29 mouse cellular contexts compared by ENCODE assay signal in the genomic region with DNA sequence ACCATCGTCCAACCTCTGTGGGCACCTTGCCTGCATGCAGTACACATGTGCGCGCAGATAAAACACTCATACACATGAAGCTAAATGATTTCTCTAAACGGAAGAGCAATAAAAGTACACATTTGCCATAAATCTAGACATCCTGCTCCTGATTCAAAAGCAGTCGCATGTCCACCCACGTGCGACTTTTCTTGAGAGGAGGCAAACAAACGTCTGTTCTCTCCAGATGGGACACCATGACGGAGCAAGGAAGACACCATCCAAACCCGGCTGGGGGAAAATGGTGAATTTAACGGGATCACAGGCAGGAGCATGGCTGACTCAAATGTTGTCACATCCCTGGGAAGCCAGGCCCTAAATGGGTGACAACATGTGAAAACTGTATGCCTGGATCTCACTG. TPM values are rescaled to one million over a fixed set of nuclear protein-coding genes. Genes with fewer than 3 reads are reported as not detected.
A peak's percentile ranks its signal among the peaks of the same experiment; 100 is the strongest.
DNase-seq lines count a peak whose midpoint lies in the region; ATAC-seq and TF ChIP-seq lines count a peak whose summit lies in the region.
"Had no signal": no experiment of that assay in that cellular context is flagged by ENCODE, and none has a peak within 500 bp of the region (broad histone marks: within the 10 kb centered on the region; RNA-seq: fewer than 3 reads in every experiment).

No protein-coding gene starts in this region.

- H3K4me3 ChIP-seq in left cerebral cortex, adult 2 months = no peak overlapping the region
- H3K4me3 ChIP-seq: forebrain, embryonic 13.5 days; heart, embryonic 10.5 days; limb, embryonic 13.5 days; liver, embryonic 12.5 days had no signal

- ATAC-seq in activated CD4-positive, CD25-positive, alpha-beta regulatory T cell, adult 4 months = no peak
- ATAC-seq: forebrain, embryonic 13.5 days; inflammation-experienced regulatory T-cells, adult 6 months; liver, embryonic 12.5 days; Patski had no signal

- TF ChIP-seq CTCF in left cerebral cortex, adult 2 months (IDR thresholded peaks at IDR 0.05) = no peak

- intact Hi-C loops in left cerebral cortex, adult 2 months (cut with DNase I) = no loop called here
- intact Hi-C loops in left cerebral cortex, postnatal 4 days (cut with DNase I) = loop anchor here (10.0 kb wide), 1 partner anchor 91 kb away; a partner anchor contains a TSS

- DNase-seq in left cerebral cortex, adult 2 months (ENCODE audit: extremely low spot score in 1 of 2, low spot score in 2 of 2) = peak in 1 of 2 experiments; percentile 34
- DNase-seq in left cerebral cortex, postnatal 4 days = no peak
- peak; percentile 38 to 62 for DNase-seq in frontal cortex, postnatal 14 days (ENCODE audit: low spot score in 2 of 2)
- peak; percentile 50 to 53 for DNase-seq in layer of hippocampus, postnatal 36 days
- DNase-seq in telencephalon, adult 2 months (ENCODE audit: low read depth, low spot score) = peak; percentile 72
- DNase-seq in cerebellum, adult 11-12 months = no peak
- DNase-seq: adrenal gland, adult 8-10 months; B cell, adult 2 months; cerebellum, adult 9-10 months; heart, postnatal 4 days; kidney, adult 2 months; kidney, postnatal 10 days; lung, adult 2 months; lung, postnatal 14 days; thymus, postnatal 14 days had no signal

- peak overlapping the region; percentile 19; the same call in 1 of the 2 replicates for H3K27ac ChIP-seq in left cerebral cortex, adult 2 months
- H3K27ac ChIP-seq: forebrain, embryonic 13.5 days; heart, embryonic 10.5 days; hindbrain, embryonic 14.5 days; limb, embryonic 13.5 days; liver, embryonic 12.5 days had no signal

RNA-seq across cellular contexts. Expression of a gene that starts 14.4 kb away (rescaled TPM):
- 10 to 100 TPM; 22.4 to 28.2 TPM for total RNA-seq in left cerebral cortex, adult 2 months (2021)
- total RNA-seq in left cerebral cortex, postnatal 4 days (2021) = 10 to 100 TPM; 65.2 to 69.2 TPM
- total RNA-seq in layer of hippocampus, postnatal 36 days (2021) = 10 to 100 TPM; 20.7 to 32.2 TPM
- 100 to 1,000 TPM; 276 to 326 TPM for polyA plus RNA-seq in activated CD4-positive, CD25-positive, alpha-beta regulatory T cell, adult 4 months (2017; shearing (Covaris generic))

RNA-seq across cellular contexts. Expression of a gene that starts 18.4 kb away (rescaled TPM):
- 1 to 10 TPM; 1.7 to 1.8 TPM for total RNA-seq in left cerebral cortex, adult 2 months (2021)
- total RNA-seq in left cerebral cortex, postnatal 4 days (2021) = 1 to 10 TPM; 1.1 TPM
- total RNA-seq in layer of hippocampus, postnatal 36 days (2021) = under 1 TPM in 1 of 2 experiments, not detected in 1; 0.25 TPM
- not detected for polyA plus RNA-seq in activated CD4-positive, CD25-positive, alpha-beta regulatory T cell, adult 4 months (2017; shearing (Covaris generic))
- total RNA-seq: CH12.LX; G1E; megakaryocyte progenitor cell, adult 5-6 weeks had no signal
- polyA plus RNA-seq: G1E; inflammation-experienced regulatory T-cells, adult 6 months; Patski had no signal

RNA-seq across cellular contexts. Expression of a gene that starts 33.4 kb away (rescaled TPM):
- not detected for total RNA-seq in left cerebral cortex, adult 2 months (2021)
- total RNA-seq in left cerebral cortex, postnatal 4 days (2021) = not detected
- total RNA-seq in layer of hippocampus, postnatal 36 days (2021) = not detected
- polyA plus RNA-seq in activated CD4-positive, CD25-positive, alpha-beta regulatory T cell, adult 4 months (2017; shearing (Covaris generic)) = not detected
- total RNA-seq: adrenal gland, adult 8-10 months; G1E; layer of hippocampus, postnatal 25 days; megakaryocyte progenitor cell, adult 5-6 weeks; midbrain, postnatal 0 days had no signal
- polyA plus RNA-seq: embryonic facial prominence, embryonic 14.5 days; G1E; kidney, adult 2 months; lung, adult 2 months had no signal

RNA-seq across cellular contexts. Expression of a gene that starts 50.6 kb away (rescaled TPM):
- 10 to 100 TPM; 26.6 to 28.1 TPM for total RNA-seq in left cerebral cortex, adult 2 months (2021)
- 10 to 100 TPM; 28.0 to 28.1 TPM for total RNA-seq in left cerebral cortex, postnatal 4 days (2021)
- 10 to 100 TPM; 32.4 to 34.2 TPM for total RNA-seq in layer of hippocampus, postnatal 36 days (2021)
- polyA plus RNA-seq in activated CD4-positive, CD25-positive, alpha-beta regulatory T cell, adult 4 months (2017; shearing (Covaris generic)) = 10 to 100 TPM; 25.1 to 35.6 TPM

RNA-seq across cellular contexts. Expression of a gene that starts 53.1 kb away (rescaled TPM):
- total RNA-seq in left cerebral cortex, adult 2 months (2021) = 10 to 100 TPM; 66.8 to 70.3 TPM
- total RNA-seq in left cerebral cortex, postnatal 4 days (2021) = 10 to 100 TPM; 32.3 to 33.0 TPM
- total RNA-seq in layer of hippocampus, postnatal 36 days (2021) = 10 to 100 TPM; 49.9 to 51.5 TPM
- not detected for polyA plus RNA-seq in activated CD4-positive, CD25-positive, alpha-beta regulatory T cell, adult 4 months (2017; shearing (Covaris generic))
- total RNA-seq: megakaryocyte progenitor cell, adult 5-6 weeks had no signal

Comparison
In these comparisons a context has a peak if more than half of its experiments do, and no peak if none do; other contexts are left out.
1. DNase-seq: peak in frontal cortex, postnatal 14 days (2 of 2), layer of hippocampus, postnatal 36 days (2 of 2) and telencephalon, adult 2 months (single experiment); none in left cerebral cortex, postnatal 4 days (single experiment) and cerebellum, adult 11-12 months (single experiment).